Mouse (Mus musculus): ENCODE results near the gene Hectd2. TPM values are rescaled to one million over a fixed set of nuclear protein-coding genes. Genes with fewer than 3 reads are reported as not detected.
A peak's percentile ranks its signal among the peaks of the same experiment; 100 is the strongest.

Hectd2 gene
- polyA plus RNA-seq (2014; fragmentation: Nextera tagmentation; extraction: Ambion mirVana) = 3.0 and 3.2 TPM in 2 replicates

GRCm38 (mm10) chr19:36554046-36554784 lies at the start of gene Hectd2:
Gene Hectd2, plus strand, starts transcription at chr19:36554639.
- H3K4me3 ChIP-seq (ENCODE audit: low read depth, low read length) = peak within 1 kb of the TSS; percentile 78
- H3K9me3 ChIP-seq (replicated peaks; ENCODE audit: control insufficient read depth, low read length) = no peaks in the 10 kb centered on the region
- H3K36me3 ChIP-seq (replicated peaks; ENCODE audit: control insufficient read depth, insufficient read depth, low read depth, low read length) = no peaks in the 10 kb centered on the region
- H3K9ac ChIP-seq (replicated peaks; ENCODE audit: low read length) = peak within 1 kb of the TSS; percentile 82
- peak within 1 kb of the TSS; percentile 93 for H3K4me2 ChIP-seq (ENCODE audit: low read depth, low read length)
- WGBS = under 1% methylated on average over 55 of the region's 92 CpGs
- H3K4me1 ChIP-seq (ENCODE audit: control insufficient read depth, insufficient read depth, low read length) = no peaks in the 10 kb centered on the region
- ATAC-seq (replicated peaks; ENCODE audit: insufficient number of reproducible peaks, low FRiP score, low TSS enrichment, low read depth) (peak; percentile 81), DNase-seq (ENCODE audit: low spot score) (peak; percentile 72)
- no peak within 1 kb of the TSS for H3K27ac ChIP-seq (replicated peaks; ENCODE audit: low read depth, low read length)
- H3K27me3 ChIP-seq (ENCODE audit: control insufficient read depth, insufficient read depth, low read length) = 0 out of 2 replicates have a peak, but pooled peaks cover 2% of the 10 kb centered on the region

GRCm38 (mm10) chr19:36504716-36505115 lies 49.7 kb upstream of the Hectd2 start:
- Histone ChIP-seq H3K9ac (replicated peaks; ENCODE audit: low read length) (no peak overlapping the region), H3K4me2 (ENCODE audit: low read depth, low read length) (no peak overlapping the region), H3K9me3 (replicated peaks; ENCODE audit: control insufficient read depth, low read length) (no peaks in the 10 kb centered on the region), H3K27me3 (ENCODE audit: control insufficient read depth, insufficient read depth, low read length) (no peaks in the 10 kb centered on the region), H3K36me3 (replicated peaks; ENCODE audit: control insufficient read depth, insufficient read depth, low read depth, low read length) (no peaks in the 10 kb centered on the region), H3K4me3 (ENCODE audit: low read depth, low read length) (no peak overlapping the region), H3K27ac (replicated peaks; ENCODE audit: low read depth, low read length) (no peak overlapping the region), H3K4me1 (ENCODE audit: control insufficient read depth, insufficient read depth, low read length) (no peaks in the 10 kb centered on the region)
- WGBS = 93% methylated on average over 2 of the region's 2 CpGs
- DNase-seq (ENCODE audit: low spot score) (no peak), ATAC-seq (replicated peaks; ENCODE audit: insufficient number of reproducible peaks, low FRiP score, low TSS enrichment, low read depth) (no peak)

- Histone ChIP-seq H3K27ac (replicated peaks; ENCODE audit: low read depth, low read length) (no peak overlapping the region), H3K9ac (replicated peaks; ENCODE audit: low read length) (no peak overlapping the region), H3K27me3 (ENCODE audit: control insufficient read depth, insufficient read depth, low read length) (no peaks in the 10 kb centered on the region), H3K36me3 (replicated peaks; ENCODE audit: control insufficient read depth, insufficient read depth, low read depth, low read length) (no peaks in the 10 kb centered on the region), H3K4me1 (ENCODE audit: control insufficient read depth, insufficient read depth, low read length) (no peaks in the 10 kb centered on the region), H3K4me2 (ENCODE audit: low read depth, low read length) (no peak overlapping the region), H3K4me3 (ENCODE audit: low read depth, low read length) (no peak overlapping the region), H3K9me3 (replicated peaks; ENCODE audit: control insufficient read depth, low read length) (no peaks in the 10 kb centered on the region)
- WGBS = 79% methylated on average over 1 of the region's 1 CpGs
- ATAC-seq (replicated peaks; ENCODE audit: insufficient number of reproducible peaks, low FRiP score, low TSS enrichment, low read depth) = no peak
- no peak for DNase-seq (ENCODE audit: low spot score)
These were observed 43.1 kb upstream of the Hectd2 start for GRCm38 (mm10) chr19:36511305-36511704.

- no peak for DNase-seq (ENCODE audit: low spot score)
- H3K27ac ChIP-seq (replicated peaks; ENCODE audit: low read depth, low read length) = no peak overlapping the region
- no peak overlapping the region for H3K4me2 ChIP-seq (ENCODE audit: low read depth, low read length)
- H3K9me3 ChIP-seq (replicated peaks; ENCODE audit: control insufficient read depth, low read length) = no peaks in the 10 kb centered on the region
- H3K4me3 ChIP-seq (ENCODE audit: low read depth, low read length) = no peak overlapping the region
- no peaks in the 10 kb centered on the region for H3K27me3 ChIP-seq (ENCODE audit: control insufficient read depth, insufficient read depth, low read length)
- H3K9ac ChIP-seq (replicated peaks; ENCODE audit: low read length) = no peak overlapping the region
- no peak for ATAC-seq (replicated peaks; ENCODE audit: insufficient number of reproducible peaks, low FRiP score, low TSS enrichment, low read depth)
- no peaks in the 10 kb centered on the region for H3K36me3 ChIP-seq (replicated peaks; ENCODE audit: control insufficient read depth, insufficient read depth, low read depth, low read length)
- no peaks in the 10 kb centered on the region for H3K4me1 ChIP-seq (ENCODE audit: control insufficient read depth, insufficient read depth, low read length)
- 78% methylated on average over 2 of the region's 2 CpGs for WGBS
These were observed 36.0 kb upstream of the Hectd2 start for GRCm38 (mm10) chr19:36518461-36518860.

GRCm38 (mm10) chr19:36521568-36521967 lies 32.9 kb upstream of the Hectd2 start:
- no peaks in the 10 kb centered on the region for H3K4me1 ChIP-seq (ENCODE audit: control insufficient read depth, insufficient read depth, low read length)
- no peak overlapping the region for H3K9ac ChIP-seq (replicated peaks; ENCODE audit: low read length)
- no peak overlapping the region for H3K4me3 ChIP-seq (ENCODE audit: low read depth, low read length)
- no peak overlapping the region for H3K27ac ChIP-seq (replicated peaks; ENCODE audit: low read depth, low read length)
- H3K27me3 ChIP-seq (ENCODE audit: control insufficient read depth, insufficient read depth, low read length) = no peaks in the 10 kb centered on the region
- DNase-seq (ENCODE audit: low spot score) (no peak), ATAC-seq (replicated peaks; ENCODE audit: insufficient number of reproducible peaks, low FRiP score, low TSS enrichment, low read depth) (no peak)
- WGBS = 83% methylated on average over 2 of the region's 2 CpGs
- no peaks in the 10 kb centered on the region for H3K36me3 ChIP-seq (replicated peaks; ENCODE audit: control insufficient read depth, insufficient read depth, low read depth, low read length)
- H3K9me3 ChIP-seq (replicated peaks; ENCODE audit: control insufficient read depth, low read length) = no peaks in the 10 kb centered on the region
- H3K4me2 ChIP-seq (ENCODE audit: low read depth, low read length) = no peak overlapping the region

DNA sequence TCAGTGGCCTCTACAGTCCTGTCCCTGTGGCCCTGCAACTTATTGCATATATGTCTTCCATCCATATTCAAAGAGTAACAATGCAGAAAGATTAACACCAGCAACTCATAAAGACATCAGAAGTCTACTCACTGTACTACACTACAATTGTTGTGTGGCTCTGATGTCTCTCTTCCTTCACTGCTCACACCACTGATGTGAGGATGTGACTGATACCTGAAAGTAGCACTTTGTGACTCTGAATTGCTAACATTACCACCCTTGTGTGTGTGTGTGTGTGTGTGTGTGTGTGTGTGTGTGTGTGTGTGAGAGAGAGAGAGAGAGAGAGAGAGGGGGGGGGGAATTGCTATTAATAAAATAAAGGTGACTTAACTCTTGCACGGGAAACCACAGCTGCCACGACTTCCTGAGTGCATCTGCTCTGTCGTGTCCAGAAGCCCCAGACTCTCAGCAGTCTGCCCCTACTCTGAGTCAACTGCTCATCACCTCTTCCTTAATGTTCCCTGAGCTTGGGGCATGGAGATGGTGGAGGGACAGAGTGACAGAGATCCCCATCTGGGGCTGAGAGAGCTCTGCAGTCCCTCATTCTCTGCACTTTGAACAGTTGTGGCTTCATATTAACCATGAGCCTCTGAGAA lies 31.8 kb upstream of the Hectd2 start:
- DNase-seq (ENCODE audit: low spot score) (no peak), ATAC-seq (replicated peaks; ENCODE audit: insufficient number of reproducible peaks, low FRiP score, low TSS enrichment, low read depth) (no peak)
- no peaks in the 10 kb centered on the region for H3K27me3 ChIP-seq (ENCODE audit: control insufficient read depth, insufficient read depth, low read length)
- no peaks in the 10 kb centered on the region for H3K4me1 ChIP-seq (ENCODE audit: control insufficient read depth, insufficient read depth, low read length)
- WGBS = 69% methylated on average over 3 of the region's 3 CpGs
- no peak overlapping the region for H3K27ac ChIP-seq (replicated peaks; ENCODE audit: low read depth, low read length)
- H3K4me2 ChIP-seq (ENCODE audit: low read depth, low read length) = no peak overlapping the region
- H3K9me3 ChIP-seq (replicated peaks; ENCODE audit: control insufficient read depth, low read length) = no peaks in the 10 kb centered on the region
- no peak overlapping the region for H3K9ac ChIP-seq (replicated peaks; ENCODE audit: low read length)
- H3K36me3 ChIP-seq (replicated peaks; ENCODE audit: control insufficient read depth, insufficient read depth, low read depth, low read length) = no peaks in the 10 kb centered on the region
- H3K4me3 ChIP-seq (ENCODE audit: low read depth, low read length) = no peak overlapping the region

- Histone ChIP-seq H3K4me1 (ENCODE audit: control insufficient read depth, insufficient read depth, low read length) (no peaks in the 10 kb centered on the region), H3K9ac (replicated peaks; ENCODE audit: low read length) (no peak overlapping the region), H3K36me3 (replicated peaks; ENCODE audit: control insufficient read depth, insufficient read depth, low read depth, low read length) (no peaks in the 10 kb centered on the region), H3K4me3 (ENCODE audit: low read depth, low read length) (no peak overlapping the region), H3K4me2 (ENCODE audit: low read depth, low read length) (no peak overlapping the region), H3K27me3 (ENCODE audit: control insufficient read depth, insufficient read depth, low read length) (no peaks in the 10 kb centered on the region), H3K27ac (replicated peaks; ENCODE audit: low read depth, low read length) (no peak overlapping the region), H3K9me3 (replicated peaks; ENCODE audit: control insufficient read depth, low read length) (no peaks in the 10 kb centered on the region)
- DNase-seq (ENCODE audit: low spot score) (no peak), ATAC-seq (replicated peaks; ENCODE audit: insufficient number of reproducible peaks, low FRiP score, low TSS enrichment, low read depth) (no peak)
These were observed 29.4 kb upstream of the Hectd2 start for GRCm38 (mm10) chr19:36525071-36525470.

DNA sequence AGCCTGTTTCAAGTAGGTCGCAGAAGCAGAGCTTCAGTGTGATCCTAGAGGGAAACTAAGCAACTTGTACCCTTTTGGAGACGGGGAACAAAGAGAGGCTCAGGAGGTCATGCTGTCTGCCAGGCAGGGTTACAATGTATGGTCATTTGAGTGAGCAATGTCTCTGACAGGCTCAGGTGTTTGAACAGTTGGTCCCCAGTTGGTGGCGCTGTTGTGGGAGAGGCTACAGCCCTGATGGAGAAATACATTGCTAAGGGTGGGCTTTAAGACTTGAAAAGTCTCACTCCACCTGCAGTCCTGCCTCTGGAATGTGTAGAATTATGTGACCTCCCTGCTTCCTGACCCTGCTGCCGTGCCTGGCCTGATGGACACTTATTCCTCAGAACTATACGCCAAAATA lies 21.4 kb upstream of the Hectd2 start:
- Histone ChIP-seq H3K4me3 (ENCODE audit: low read depth, low read length) (no peak overlapping the region), H3K4me1 (ENCODE audit: control insufficient read depth, insufficient read depth, low read length) (no peaks in the 10 kb centered on the region), H3K27ac (replicated peaks; ENCODE audit: low read depth, low read length) (no peak overlapping the region), H3K9ac (replicated peaks; ENCODE audit: low read length) (no peak overlapping the region), H3K4me2 (ENCODE audit: low read depth, low read length) (no peak overlapping the region), H3K27me3 (ENCODE audit: control insufficient read depth, insufficient read depth, low read length) (no peaks in the 10 kb centered on the region), H3K36me3 (replicated peaks; ENCODE audit: control insufficient read depth, insufficient read depth, low read depth, low read length) (no peaks in the 10 kb centered on the region), H3K9me3 (replicated peaks; ENCODE audit: control insufficient read depth, low read length) (no peaks in the 10 kb centered on the region)
- no peak for ATAC-seq (replicated peaks; ENCODE audit: insufficient number of reproducible peaks, low FRiP score, low TSS enrichment, low read depth)
- no peak for DNase-seq (ENCODE audit: low spot score)
- WGBS = 53% methylated on average over 5 of the region's 5 CpGs
